Mouse (Mus musculus): ENCODE measurements around the gene Herc6.

GRCm38 (mm10) chr6:57533410-57533809, 47.4 kb upstream of the Herc6 start:
- TF ChIP-seq CTCF (conservative IDR thresholded peaks at IDR 0.05; ENCODE audit: low read length) (no peak), POU5F1 (IDR thresholded peaks at IDR 0.05; ENCODE audit: borderline replicate concordance, low read length) (no peak), NANOG (IDR thresholded peaks at IDR 0.05; ENCODE audit: borderline replicate concordance, low read length) (no peak)
